Mouse (Mus musculus): ENCODE measurements at regions not wholly inside any gene's neighbourhood (a gene's known extent, or its start where the extent isn't known, plus 50 kb on each side); places are given as distances from the start of the nearest gene placed in this dataset.
"Not testable (repeated sequence)": the region's sequence is repeated elsewhere in the genome, so short reads cannot be mapped to it uniquely, and the experiment has no call there.

- DNase-seq (ENCODE audit: low read depth) = no peak
These were observed 74.2 kb upstream of the Magee2 start for GRCm38 (mm10) chrX:104931153-104931706.

GRCm38 (mm10) chrX:104951587-104951986, 94.5 kb upstream of the Magee2 start:
- no peak for DNase-seq (ENCODE audit: low read depth)

GRCm38 (mm10) chrX:104952809-104953208, 95.7 kb upstream of the Magee2 start:
- not testable (repeated sequence) for DNase-seq (ENCODE audit: low read depth)

GRCm38 (mm10) chrX:104953391-104953790, 96.3 kb upstream of the Magee2 start:
- DNase-seq (ENCODE audit: low read depth) = not testable (repeated sequence)

- DNase-seq (ENCODE audit: low read depth) = peak; percentile 2
These were observed 101.1 kb upstream of the Pbdc1 start for GRCm38 (mm10) chrX:104978432-104978831.

GRCm38 (mm10) chrX:105003260-105003659, 76.3 kb upstream of the Pbdc1 start:
- DNase-seq (ENCODE audit: low read depth) = peak; percentile 0

GRCm38 (mm10) chrX:105006445-105006844, 73.1 kb upstream of the Pbdc1 start:
- peak; percentile 36 for DNase-seq (ENCODE audit: low read depth)

Measured in 416B (cell line).